Mouse (Mus musculus) lung, adult 2 months (tissue): ENCODE data around the gene Abca3. TPM values are rescaled to one million over a fixed set of nuclear protein-coding genes. Genes with fewer than 3 reads are reported as not detected.

Experiments used
- DNase-seq: peaks from one replicate; pipeline ENCODE4 v3.0.0; 2022
- H3K4me1 ChIP-seq: fragments of 200-500 bp; 2 replicates; pipeline ENCODE4 v1.6.1; 2011; ENCODE audit warnings: low read length; ENCODE audit not compliant: control insufficient read depth, insufficient read depth
- H3K4me3 ChIP-seq: fragments of 200-500 bp; replicated peaks from 2 replicates; pipeline ENCODE3; 2011; ENCODE audit warnings: low read depth, mild to moderate bottlenecking, control low read depth, low read length; ENCODE audit errors: extremely low read depth
- CTCF ChIP-seq: fragments of 200-500 bp; IDR thresholded peaks from 2 replicates; pipeline ENCODE4 v1.5.1; 2011; ENCODE audit warnings: mild to moderate bottlenecking, low read length, control low read depth; ENCODE audit not compliant: insufficient read depth
- POLR2A ChIP-seq: fragments of 200-500 bp; IDR thresholded peaks from 2 replicates; pipeline ENCODE4 v1.6.1; 2011; ENCODE audit warnings: low read depth, mild to moderate bottlenecking, control low read depth, low read length, borderline replicate concordance; ENCODE audit errors: extremely low read depth
- WGBS: fragments of 180-500 bp; shearing (Covaris S2); methylation state at CpG from one replicate; pipeline ENCODE4 v1.1.7; 2018; 5-methylcytosine and 5-hydroxymethylcytosine counted together
- polyA plus RNA-seq: library from polyadenylated mRNA; depleted of rRNA; stranded (reverse); fragments of >200 nt; gene quantifications from 2 replicates; pipeline ENCODE4 v1.2.3, GENCODE M21; 2012

Abca3 gene
- polyA plus RNA-seq, 1 experiment: 262 TPM

- peak overlapping the region; percentile 75 for H3K4me3 ChIP-seq
- DNase-seq: no peak
- peaks cover 3% of the 10 kb centered on the region; the same call in 1 of the 2 replicates for H3K4me1 ChIP-seq
- TF ChIP-seq POLR2A (no peak), CTCF (no peak)
- WGBS: 2% methylated on average over 36 of the region's 36 CpGs
Observed at GRCm38 (mm10) chr17:24352370-24353194, 832 bp downstream of the Abca3 start.

DNA sequence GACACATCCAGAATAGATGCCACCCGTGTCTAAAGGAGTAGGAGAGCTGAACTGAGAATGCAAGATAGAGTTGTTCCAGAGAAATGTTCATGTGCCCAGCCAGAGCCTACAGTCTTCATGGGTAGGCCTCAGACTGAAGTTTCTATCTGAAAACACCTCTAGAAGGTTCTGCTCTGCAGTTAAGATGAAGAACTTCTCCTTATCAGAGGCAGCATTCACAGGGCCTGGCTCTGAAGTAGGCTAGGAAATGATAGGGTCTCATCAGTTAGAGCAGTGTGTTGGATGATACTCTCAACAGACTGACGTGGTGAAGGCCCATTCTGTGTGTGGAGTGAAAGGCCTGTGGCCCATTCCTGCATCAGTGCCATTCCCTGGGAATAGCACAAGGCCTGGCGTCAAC lies 2.2 kb downstream of the Abca3 start:
- WGBS: 67% methylated on average over 3 of the region's 3 CpGs
- TF ChIP-seq POLR2A (no peak), CTCF (no peak)
- Histone ChIP-seq H3K4me1 (peaks cover 4% of the 10 kb centered on the region), H3K4me3 (peak overlapping the region; percentile 39)
- DNase-seq: no peak

GRCm38 (mm10) chr17:24355284-24355683 lies 3.5 kb downstream of the Abca3 start:
- DNase-seq: no peak
- TF ChIP-seq CTCF (no peak), POLR2A (no peak)
- 45% methylated on average over 8 of the region's 8 CpGs for WGBS
- H3K4me1 ChIP-seq: peaks cover 10% of the 10 kb centered on the region
- peak overlapping the region; percentile 11 for H3K4me3 ChIP-seq

- no peak for DNase-seq
- Histone ChIP-seq H3K4me1 (peaks cover 14% of the 10 kb centered on the region), H3K4me3 (no peak overlapping the region)
- TF ChIP-seq CTCF (no peak), POLR2A (no peak)
- 69% methylated on average over 8 of the region's 8 CpGs for WGBS
Observed at GRCm38 (mm10) chr17:24359006-24359405, 7.3 kb downstream of the Abca3 start.

DNA sequence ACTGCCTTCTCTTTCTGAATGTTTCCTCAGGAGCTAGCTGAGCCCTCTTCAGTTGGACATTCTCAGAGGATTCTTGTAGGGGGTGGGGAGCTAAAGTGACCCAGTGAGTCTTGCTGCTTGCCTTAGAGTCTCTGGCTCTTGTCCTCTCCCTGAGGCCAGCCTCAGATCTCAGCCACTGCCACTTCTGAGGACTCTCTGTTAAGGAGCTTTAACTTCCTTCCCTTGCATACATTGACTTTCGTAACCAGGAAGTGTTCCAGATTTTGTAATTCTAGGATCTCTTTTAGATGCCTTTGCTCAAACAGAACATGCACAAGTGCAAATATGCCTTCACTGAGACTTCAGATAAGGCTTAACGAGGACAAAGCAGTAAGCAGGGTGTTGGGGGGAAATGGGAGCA lies 8.2 kb downstream of the Abca3 start:
- DNase-seq: peak; percentile 43
- no peak for TF ChIP-seq POLR2A
- Histone ChIP-seq H3K4me3 (no peak overlapping the region), H3K4me1 (peaks cover 15% of the 10 kb centered on the region)
- 43% methylated on average over 2 of the region's 2 CpGs for WGBS

DNA sequence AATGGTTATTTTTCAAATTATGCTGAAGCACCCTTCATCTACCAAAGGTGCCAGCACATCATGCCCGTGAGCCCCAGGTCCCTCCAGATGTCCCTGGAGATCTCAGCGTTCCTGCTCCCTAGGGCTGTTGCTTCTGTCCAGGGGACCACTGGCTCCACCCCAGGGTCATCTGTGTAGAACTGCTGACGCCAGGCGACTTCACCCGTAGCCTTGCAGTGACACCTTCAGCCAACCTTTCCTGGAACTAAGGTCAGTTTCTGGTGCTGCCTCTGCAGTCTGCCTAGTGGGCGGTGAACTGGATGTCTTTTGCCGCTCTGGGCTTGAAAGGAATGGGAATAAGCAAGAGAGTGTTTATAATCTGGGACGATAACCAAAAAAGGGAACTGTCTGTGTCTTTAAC lies 9.1 kb downstream of the Abca3 start:
- no peak for TF ChIP-seq POLR2A
- no peak for TF ChIP-seq CTCF
- DNase-seq: no peak
- 62% methylated on average over 8 of the region's 8 CpGs for WGBS

DNA sequence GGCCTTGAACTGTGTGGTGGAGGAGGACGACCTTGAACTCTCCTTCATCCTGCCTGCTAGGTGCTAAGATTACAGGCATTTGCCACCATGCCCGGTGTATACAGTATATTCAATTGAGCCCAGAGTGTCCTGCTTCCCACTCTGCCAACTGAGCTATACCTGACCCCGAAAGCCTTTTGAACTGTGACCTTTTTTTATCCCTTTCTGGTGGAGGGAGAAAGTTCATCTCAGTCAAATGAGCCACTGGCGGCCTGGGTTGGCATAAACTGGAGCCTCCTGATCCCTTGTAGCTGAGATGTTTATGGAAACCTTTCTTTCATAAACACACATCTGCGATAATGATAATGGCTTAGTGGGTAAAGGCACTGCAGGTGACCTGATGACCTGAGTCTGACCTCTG lies 9.5 kb downstream of the Abca3 start:
- WGBS: 65% methylated on average over 5 of the region's 5 CpGs
- TF ChIP-seq CTCF (no peak), POLR2A (no peak)
- Histone ChIP-seq H3K4me1 (peaks cover 17% of the 10 kb centered on the region), H3K4me3 (no peak overlapping the region)
- DNase-seq: no peak

More for the DNA sequence above, 9.1 kb downstream of the Abca3 start:
- Histone ChIP-seq H3K4me1 (peaks cover 17% of the 10 kb centered on the region), H3K4me3 (no peak overlapping the region)

- Histone ChIP-seq H3K4me1 (peaks cover 17% of the 10 kb centered on the region), H3K4me3 (no peak overlapping the region)
- WGBS: 67% methylated on average over 9 of the region's 9 CpGs
- no peak for TF ChIP-seq POLR2A
- no peak for TF ChIP-seq CTCF
- no peak for DNase-seq
Observed at GRCm38 (mm10) chr17:24362527-24362926, 10.8 kb downstream of the Abca3 start.

GRCm38 (mm10) chr17:24364461-24364860 lies 12.7 kb downstream of the Abca3 start:
- WGBS: 75% methylated on average over 9 of the region's 9 CpGs

DNA sequence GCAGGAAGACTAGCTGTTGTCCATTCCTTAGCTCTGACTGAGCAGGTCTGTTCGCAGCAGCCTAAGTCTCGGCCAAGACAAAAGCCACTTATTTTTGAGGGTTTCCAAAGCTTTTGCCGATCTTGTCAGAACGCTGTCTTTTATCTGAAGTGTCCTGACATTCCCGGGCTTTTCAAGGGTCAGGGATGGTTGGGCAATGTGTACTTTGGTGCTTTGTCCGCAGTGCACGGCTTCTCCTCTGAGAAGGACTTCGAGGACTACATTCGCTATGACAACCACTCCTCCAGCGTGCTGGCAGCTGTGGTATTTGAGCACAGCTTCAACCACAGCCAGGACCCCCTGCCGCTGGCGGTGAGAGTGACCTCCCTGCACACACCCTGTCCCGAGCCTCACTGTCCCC lies 14.1 kb downstream of the Abca3 start:
- no peak overlapping the region for H3K4me3 ChIP-seq
- peaks cover 10% of the 10 kb centered on the region for H3K4me1 ChIP-seq
- 50% methylated on average over 13 of the region's 13 CpGs for WGBS
- no peak for DNase-seq
- no peak for TF ChIP-seq POLR2A

More at GRCm38 (mm10) chr17:24364461-24364860, 12.7 kb downstream of the Abca3 start:
- TF ChIP-seq POLR2A (no peak), CTCF (no peak)
- Histone ChIP-seq H3K4me3 (no peak overlapping the region), H3K4me1 (peaks cover 12% of the 10 kb centered on the region)
- no peak for DNase-seq

DNA sequence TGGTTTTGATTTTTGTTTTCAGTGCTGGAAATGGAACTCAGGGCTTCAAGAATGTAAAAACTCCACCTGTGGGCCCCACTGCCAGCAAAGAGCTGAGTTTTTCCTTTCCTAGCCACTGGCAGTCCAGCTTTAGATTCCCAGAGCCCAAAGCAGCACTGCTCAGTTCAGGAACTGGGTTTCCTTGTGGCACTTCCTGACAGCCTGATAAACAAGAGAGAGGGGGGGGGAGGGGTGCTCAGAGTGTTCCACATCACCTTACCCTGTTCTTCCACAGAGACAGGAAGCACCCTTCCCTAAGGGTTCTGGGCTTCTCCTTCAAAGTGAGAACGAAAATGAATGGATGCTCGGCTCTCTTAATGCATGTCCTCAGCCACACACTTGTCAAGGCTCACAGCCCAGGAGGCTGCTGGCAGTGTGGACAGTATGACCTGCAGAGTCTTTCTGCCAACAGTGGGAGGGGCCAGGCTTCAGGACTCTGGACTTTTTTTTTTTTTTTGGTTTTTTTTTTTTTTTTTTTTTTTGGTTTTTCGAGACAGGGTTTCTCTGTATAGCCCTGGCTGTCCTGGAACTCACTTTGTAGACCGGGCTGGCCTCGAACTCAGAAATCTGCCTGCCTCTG lies 23.5 kb downstream of the Abca3 start:
- TF ChIP-seq CTCF: no peak
- no peak for TF ChIP-seq POLR2A
- WGBS: 55% methylated on average over 5 of the region's 5 CpGs
- H3K4me1 ChIP-seq: peaks cover 9% of the 10 kb centered on the region
- no peak overlapping the region for H3K4me3 ChIP-seq
- no peak for DNase-seq
